Mouse (Mus musculus): ENCODE measurements at regions not wholly inside any gene's neighbourhood (a gene's known extent, or its start where the extent isn't known, plus 50 kb on each side); places are given as distances from the start of the nearest gene placed in this dataset.
"Not testable (repeated sequence)": the region's sequence is repeated elsewhere in the genome, so short reads cannot be mapped to it uniquely, and the experiment has no call there.

DNA sequence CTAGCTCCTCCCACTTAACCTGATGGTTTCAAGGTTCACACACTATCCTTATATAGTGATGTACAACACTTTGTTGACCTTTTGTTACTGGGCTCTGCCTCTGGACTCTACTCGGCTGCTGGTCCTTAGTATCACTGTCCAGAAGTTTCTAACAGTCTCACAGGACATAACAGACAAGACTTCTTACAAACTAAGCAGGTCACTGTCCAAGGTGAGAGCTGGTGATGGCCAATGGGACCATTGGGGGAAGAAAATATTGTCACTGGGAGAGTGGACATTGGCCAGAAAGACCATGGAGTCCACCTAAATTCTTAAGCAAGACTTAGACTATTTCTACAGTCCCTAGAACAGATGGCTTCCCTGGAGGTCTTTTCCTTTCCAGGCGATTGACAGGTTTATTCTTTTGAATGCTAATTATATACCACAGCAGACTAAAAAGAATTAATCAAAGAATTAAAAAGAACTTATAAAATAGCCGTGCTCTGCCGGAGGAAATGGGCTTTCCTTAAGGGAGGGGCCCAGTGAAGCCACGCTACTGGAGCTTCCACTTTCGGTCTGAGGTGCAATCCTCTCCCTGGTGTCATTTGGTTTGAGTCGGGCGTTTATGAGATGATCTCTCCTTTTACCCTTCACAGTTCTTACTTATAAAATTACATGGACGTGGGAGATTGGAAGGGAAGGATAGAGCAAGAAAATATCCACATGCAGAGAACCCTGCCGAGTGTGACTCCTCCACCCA lies 94.9 kb upstream of the Ccdc122 start:
- no peak overlapping the region for H3K27ac ChIP-seq (ENCODE audit: insufficient read depth, low read depth, low read length)
- no peak overlapping the region for H3K4me3 ChIP-seq (ENCODE audit: insufficient read depth, low read depth, low read length)
- 65% methylated on average over 10 of the region's 10 CpGs for WGBS
- no peaks in the 10 kb centered on the region for H3K4me1 ChIP-seq (ENCODE audit: control insufficient read depth, insufficient read depth, low read length)
- TF ChIP-seq CTCF (IDR thresholded peaks at IDR 0.05; ENCODE audit: insufficient read depth, low read depth, low read length): no peak
- TF ChIP-seq POLR2A (IDR thresholded peaks at IDR 0.05; ENCODE audit: insufficient read depth, low read depth, low read length): no peak

DNA sequence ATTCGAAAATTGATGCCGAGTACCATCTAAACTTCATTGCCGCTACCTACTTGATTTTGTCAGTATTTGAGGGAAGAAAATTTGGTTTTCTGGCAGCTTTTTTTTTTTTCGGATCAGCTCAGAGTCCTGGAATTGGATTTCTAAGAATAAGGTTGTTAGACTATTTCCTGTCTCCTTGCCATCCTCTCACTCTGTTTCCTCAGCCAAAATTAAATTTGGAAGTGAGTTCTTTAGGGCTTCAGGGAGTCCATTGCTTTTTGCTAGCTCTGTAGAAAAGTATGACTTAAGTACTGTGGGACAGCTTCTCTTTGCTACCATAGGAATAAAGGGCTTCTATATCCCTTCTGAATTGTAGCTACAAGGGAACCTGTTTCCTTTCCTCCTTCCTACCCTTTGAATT lies 96.1 kb upstream of the Ccdc122 start:
- WGBS: 83% methylated on average over 4 of the region's 4 CpGs
- no peak overlapping the region for H3K4me3 ChIP-seq (ENCODE audit: insufficient read depth, low read depth, low read length)
- no peaks in the 10 kb centered on the region for H3K4me1 ChIP-seq (ENCODE audit: control insufficient read depth, insufficient read depth, low read length)
- TF ChIP-seq POLR2A (IDR thresholded peaks at IDR 0.05; ENCODE audit: insufficient read depth, low read depth, low read length) (no peak), CTCF (IDR thresholded peaks at IDR 0.05; ENCODE audit: insufficient read depth, low read depth, low read length) (no peak)
- no peak overlapping the region for H3K27ac ChIP-seq (ENCODE audit: insufficient read depth, low read depth, low read length)

DNA sequence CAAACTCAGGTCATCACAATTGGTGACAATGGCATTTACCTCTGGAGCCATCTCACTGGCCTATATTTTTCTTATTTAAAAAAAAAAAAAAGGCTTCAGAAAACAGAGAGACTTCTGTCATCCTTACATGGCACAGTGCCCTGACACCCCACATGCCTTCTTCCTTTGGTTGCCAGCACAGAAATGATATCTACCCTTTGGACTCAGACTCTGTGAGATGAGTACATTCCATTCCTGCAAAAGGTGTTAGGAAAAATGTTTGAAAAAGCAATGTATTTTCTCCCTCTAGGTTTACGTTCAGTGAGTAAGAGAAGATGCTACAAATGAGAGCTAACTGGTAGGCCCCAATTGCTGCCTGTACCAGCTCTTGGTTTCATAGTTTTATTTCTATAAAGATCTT lies 99.9 kb upstream of the Ccdc122 start:
- Histone ChIP-seq H3K4me3 (ENCODE audit: insufficient read depth, low read depth, low read length) (no peak overlapping the region), H3K4me1 (ENCODE audit: control insufficient read depth, insufficient read depth, low read length) (no peaks in the 10 kb centered on the region), H3K27ac (ENCODE audit: insufficient read depth, low read depth, low read length) (no peak overlapping the region)
- TF ChIP-seq POLR2A (IDR thresholded peaks at IDR 0.05; ENCODE audit: insufficient read depth, low read depth, low read length): no peak
- TF ChIP-seq CTCF (IDR thresholded peaks at IDR 0.05; ENCODE audit: insufficient read depth, low read depth, low read length): no peak
- 93% methylated on average over 1 of the region's 1 CpGs for WGBS

DNA sequence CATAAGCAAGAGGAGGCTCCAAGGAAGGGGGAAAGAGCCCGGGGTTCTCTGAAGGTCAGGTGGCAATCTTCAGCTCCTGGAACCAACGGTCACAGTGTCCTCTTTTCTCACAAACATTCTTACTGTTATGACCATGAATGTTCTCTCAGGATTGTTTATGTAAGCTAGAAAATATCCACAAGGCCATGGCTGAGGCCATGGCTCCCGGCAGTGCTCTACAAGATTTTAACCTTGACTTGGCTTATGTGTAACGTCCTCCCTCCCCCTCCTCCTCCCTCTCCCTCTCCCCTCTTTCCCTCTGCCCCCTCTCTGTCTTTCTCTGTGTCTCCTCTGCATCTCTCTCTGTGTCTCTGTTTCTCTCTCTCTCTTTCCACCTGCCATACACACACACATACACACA lies 100.5 kb upstream of the Ccdc122 start:
- H3K4me1 ChIP-seq (ENCODE audit: control insufficient read depth, insufficient read depth, low read length); H3K4me3 ChIP-seq (ENCODE audit: insufficient read depth, low read depth, low read length); H3K27ac ChIP-seq (ENCODE audit: insufficient read depth, low read depth, low read length): not testable (repeated sequence)
- 92% methylated on average over 4 of the region's 4 CpGs for WGBS

DNA sequence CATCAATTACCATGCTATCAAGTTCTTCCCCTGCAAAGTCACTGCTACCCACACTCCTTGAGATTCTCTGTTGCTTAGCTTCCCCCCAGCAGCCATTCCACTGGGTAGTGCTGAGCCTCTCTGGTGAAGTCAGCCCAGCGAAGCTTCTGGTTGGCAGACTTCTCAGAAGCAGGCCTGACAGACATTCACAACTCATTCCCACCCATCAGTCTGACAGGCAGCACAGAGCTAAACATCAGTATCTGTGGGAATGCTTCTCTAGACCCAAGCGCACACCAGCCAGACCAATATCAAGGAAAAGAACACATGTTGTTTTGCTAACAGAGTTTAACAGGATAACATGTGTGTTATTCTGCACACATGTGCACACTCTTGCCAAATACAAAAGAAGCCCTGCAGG lies 101.1 kb upstream of the Ccdc122 start:
- Histone ChIP-seq H3K4me1 (ENCODE audit: control insufficient read depth, insufficient read depth, low read length) (no peaks in the 10 kb centered on the region), H3K27ac (ENCODE audit: insufficient read depth, low read depth, low read length) (no peak overlapping the region), H3K4me3 (ENCODE audit: insufficient read depth, low read depth, low read length) (no peak overlapping the region)
- WGBS: 89% methylated on average over 2 of the region's 2 CpGs
- TF ChIP-seq POLR2A (IDR thresholded peaks at IDR 0.05; ENCODE audit: insufficient read depth, low read depth, low read length) (no peak), CTCF (IDR thresholded peaks at IDR 0.05; ENCODE audit: insufficient read depth, low read depth, low read length) (no peak)

DNA sequence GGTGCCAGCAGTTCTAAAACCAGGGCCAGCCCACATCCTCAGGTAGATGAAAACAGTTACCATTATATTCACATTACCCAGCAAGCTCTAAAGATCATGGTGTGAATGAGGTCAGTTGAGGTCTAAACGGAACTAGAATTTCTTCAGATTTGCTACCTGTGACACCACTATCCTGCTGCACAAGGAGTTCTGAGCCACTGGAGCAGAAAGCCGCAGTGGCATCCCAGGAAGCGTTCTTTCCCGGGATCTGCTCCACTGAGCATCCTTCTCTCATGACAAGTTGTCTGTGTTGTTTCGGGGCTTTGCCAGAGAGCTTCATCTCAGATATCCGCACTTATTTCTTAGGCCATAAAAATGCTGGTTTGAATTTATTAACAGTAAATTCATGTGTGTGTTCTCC lies 103.7 kb upstream of the Ccdc122 start:
- 91% methylated on average over 6 of the region's 6 CpGs for WGBS
- no peak overlapping the region for H3K27ac ChIP-seq (ENCODE audit: insufficient read depth, low read depth, low read length)
- TF ChIP-seq POLR2A (IDR thresholded peaks at IDR 0.05; ENCODE audit: insufficient read depth, low read depth, low read length) (no peak), CTCF (IDR thresholded peaks at IDR 0.05; ENCODE audit: insufficient read depth, low read depth, low read length) (no peak)
- H3K4me3 ChIP-seq (ENCODE audit: insufficient read depth, low read depth, low read length): no peak overlapping the region
- no peaks in the 10 kb centered on the region for H3K4me1 ChIP-seq (ENCODE audit: control insufficient read depth, insufficient read depth, low read length)

DNA sequence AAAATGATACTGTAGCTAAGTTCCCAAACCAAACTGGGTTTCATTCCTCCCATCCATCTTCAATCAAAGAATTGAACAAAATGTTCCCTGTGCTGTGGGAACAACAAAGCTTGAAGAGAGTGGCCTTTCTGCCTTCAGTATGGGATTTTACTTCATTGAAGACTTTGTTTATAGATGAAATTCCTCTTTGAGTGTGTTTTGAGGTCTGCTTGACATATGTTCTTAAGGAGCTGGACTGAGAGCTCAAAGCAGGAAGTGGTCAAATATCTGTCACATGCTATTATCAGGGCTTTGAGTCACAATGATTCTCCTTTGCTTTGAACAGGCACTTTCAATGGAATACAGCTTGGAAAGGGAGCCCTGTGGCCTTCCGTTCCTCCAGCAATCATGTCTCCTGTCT lies 105.2 kb upstream of the Ccdc122 start:
- Histone ChIP-seq H3K4me3 (ENCODE audit: insufficient read depth, low read depth, low read length) (no peak overlapping the region), H3K4me1 (ENCODE audit: control insufficient read depth, insufficient read depth, low read length) (no peaks in the 10 kb centered on the region), H3K27ac (ENCODE audit: insufficient read depth, low read depth, low read length) (no peak overlapping the region)
- WGBS: 92% methylated on average over 1 of the region's 1 CpGs
- TF ChIP-seq POLR2A (IDR thresholded peaks at IDR 0.05; ENCODE audit: insufficient read depth, low read depth, low read length): no peak
- TF ChIP-seq CTCF (IDR thresholded peaks at IDR 0.05; ENCODE audit: insufficient read depth, low read depth, low read length): no peak

DNA sequence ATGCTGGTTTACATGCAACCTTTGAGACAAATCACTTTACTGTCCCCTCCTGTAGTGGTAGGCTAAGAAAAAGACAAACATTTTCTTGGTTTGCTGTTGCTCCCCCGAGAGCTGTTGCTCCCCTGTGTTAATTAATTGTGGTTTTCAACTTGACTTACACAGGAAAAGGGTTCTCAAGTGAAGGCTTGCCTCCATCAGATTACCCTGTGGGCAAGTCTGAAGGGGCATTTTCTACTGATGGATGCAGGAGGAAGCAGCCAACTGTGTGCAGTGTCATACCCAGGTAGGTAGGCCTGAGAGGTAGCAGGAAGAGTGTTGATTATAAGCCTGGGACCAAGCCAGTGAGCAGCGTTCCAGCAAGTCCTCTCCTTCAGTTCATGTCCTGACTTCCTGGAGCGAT lies 107.0 kb upstream of the Ccdc122 start:
- no peaks in the 10 kb centered on the region for H3K4me1 ChIP-seq (ENCODE audit: control insufficient read depth, insufficient read depth, low read length)
- TF ChIP-seq POLR2A (IDR thresholded peaks at IDR 0.05; ENCODE audit: insufficient read depth, low read depth, low read length) (no peak), CTCF (IDR thresholded peaks at IDR 0.05; ENCODE audit: insufficient read depth, low read depth, low read length) (no peak)
- 75% methylated on average over 3 of the region's 3 CpGs for WGBS
- no peak overlapping the region for H3K27ac ChIP-seq (ENCODE audit: insufficient read depth, low read depth, low read length)
- no peak overlapping the region for H3K4me3 ChIP-seq (ENCODE audit: insufficient read depth, low read depth, low read length)

DNA sequence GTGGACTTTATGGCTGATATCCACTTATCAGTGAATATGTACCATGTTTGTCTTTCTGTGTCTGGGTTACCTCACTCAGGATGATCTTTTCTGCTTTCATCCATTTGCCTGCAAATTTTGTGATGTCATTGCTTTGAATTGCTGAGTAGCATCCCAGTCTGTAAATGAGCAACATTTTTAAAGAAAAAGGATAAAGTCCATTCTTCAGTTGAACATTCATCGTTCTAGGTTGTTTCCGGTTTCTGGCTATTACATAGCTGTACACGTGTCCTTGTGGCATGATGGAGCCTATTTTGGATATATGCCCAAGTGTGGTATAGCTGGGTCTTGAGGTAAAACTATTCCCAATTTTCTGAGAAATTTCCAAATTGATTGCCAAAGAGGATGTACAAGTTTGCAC lies 107.9 kb upstream of the Ccdc122 start:
- TF ChIP-seq POLR2A (IDR thresholded peaks at IDR 0.05; ENCODE audit: insufficient read depth, low read depth, low read length) (no peak), CTCF (IDR thresholded peaks at IDR 0.05; ENCODE audit: insufficient read depth, low read depth, low read length) (no peak)
- H3K4me3 ChIP-seq (ENCODE audit: insufficient read depth, low read depth, low read length): no peak overlapping the region
- no peaks in the 10 kb centered on the region for H3K4me1 ChIP-seq (ENCODE audit: control insufficient read depth, insufficient read depth, low read length)
- no peak overlapping the region for H3K27ac ChIP-seq (ENCODE audit: insufficient read depth, low read depth, low read length)
- WGBS: 95% methylated on average over 3 of the region's 3 CpGs

All from olfactory bulb, adult 2 months (tissue).